Mouse (Mus musculus): ENCODE results near the gene Nedd4.
A peak's percentile ranks its signal among the peaks of the same experiment; 100 is the strongest.

DNA sequence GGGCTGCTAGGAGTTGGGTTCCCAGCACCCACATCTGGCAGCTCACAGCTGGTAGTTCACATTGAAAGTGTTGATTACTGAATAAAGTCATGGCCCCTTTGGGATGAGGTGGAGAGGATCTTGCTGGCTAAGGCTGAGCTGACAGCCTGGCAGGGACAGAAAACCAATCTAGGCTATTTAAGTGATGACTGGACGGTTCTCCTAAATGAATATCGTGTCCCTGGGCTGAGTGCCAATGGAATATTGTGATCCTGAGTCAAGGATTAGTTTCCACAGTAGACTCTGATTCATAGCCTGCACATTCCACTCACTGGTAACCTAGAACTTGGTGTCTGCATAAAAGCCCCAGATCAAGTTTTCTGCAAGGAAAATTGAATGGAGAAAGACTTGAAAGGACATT lies 39.9 kb downstream of the Nedd4 start:
- TF ChIP-seq EP300 (IDR thresholded peaks at IDR 0.05; ENCODE audit: insufficient read depth, low read depth, low read length) (peak; percentile 70), CTCF (IDR thresholded peaks at IDR 0.05) (no peak)
